Mouse (Mus musculus) megakaryocyte, embryonic 14.5 days (primary cell): ENCODE data around the gene Ostf1.

Experiments used
- FLI1 ChIP-seq: IDR thresholded peaks from 2 replicates; pipeline ENCODE4 v1.6.1; 2012; ENCODE audit warnings: low read length, inconsistent platforms, mixed read lengths
- GATA1 ChIP-seq: IDR thresholded peaks from 3 replicates; pipeline ENCODE4 v1.6.1; 2012; ENCODE audit warnings: mixed read lengths, low read length, inconsistent platforms, borderline replicate concordance

- TF ChIP-seq GATA1 (no peak), FLI1 (no peak)
These were observed 47.9 kb downstream of the Ostf1 start for GRCm38 (mm10) chr19:18583706-18584105.
